Mouse (Mus musculus) kidney, postnatal 14 days (tissue): ENCODE data around the gene Cbx5.

Experiments used
- DNase-seq: peaks from one replicate; pipeline ENCODE4 v3.0.0; 2022; ENCODE audit warnings: mixed read lengths

Cbx5 gene

GRCm38 (mm10) chr15:103214149-103214548 is 25.5 kb downstream of the Cbx5 start:
- DNase-seq = no peak

GRCm38 (mm10) chr15:103205156-103205555 is 34.5 kb downstream of the Cbx5 start:
- DNase-seq = no peak

GRCm38 (mm10) chr15:103202088-103202793 is 37.4 kb downstream of the Cbx5 start:
- peak; percentile 84 for DNase-seq

- no peak for DNase-seq
Measured at GRCm38 (mm10) chr15:103197785-103198184, 41.8 kb downstream of the Cbx5 start.

- no peak for DNase-seq
Measured at GRCm38 (mm10) chr15:103196835-103197234, 42.8 kb downstream of the Cbx5 start.

- DNase-seq = peak; percentile 84
Measured at GRCm38 (mm10) chr15:103193606-103194005, 46.0 kb downstream of the Cbx5 start.

GRCm38 (mm10) chr15:103190531-103191462 is 48.8 kb downstream of the Cbx5 start:
- peak; percentile 57 for DNase-seq

GRCm38 (mm10) chr15:103190083-103190482 is 49.5 kb downstream of the Cbx5 start:
- DNase-seq = no peak

GRCm38 (mm10) chr15:103187803-103188202 is 51.8 kb downstream of the Cbx5 start:
- no peak for DNase-seq

GRCm38 (mm10) chr15:103185462-103186198 is 54.0 kb downstream of the Cbx5 start:
- peak; percentile 72 for DNase-seq

GRCm38 (mm10) chr15:103183651-103184610 is 55.7 kb downstream of the Cbx5 start:
- peak; percentile 58 for DNase-seq

- DNase-seq = peak; percentile 80
Measured at GRCm38 (mm10) chr15:103183135-103183534, 56.5 kb downstream of the Cbx5 start.

GRCm38 (mm10) chr15:103182166-103182790 is 57.3 kb downstream of the Cbx5 start:
- peak; percentile 90 for DNase-seq

- no peak for DNase-seq
Measured at GRCm38 (mm10) chr15:103180406-103180805, 59.2 kb downstream of the Cbx5 start.

GRCm38 (mm10) chr15:103178767-103179166 is 60.8 kb downstream of the Cbx5 start:
- no peak for DNase-seq

- DNase-seq = peak; percentile 57
Measured at GRCm38 (mm10) chr15:103178137-103178536, 61.5 kb downstream of the Cbx5 start.

- DNase-seq = no peak
Measured at GRCm38 (mm10) chr15:103177611-103178041, 62.0 kb downstream of the Cbx5 start.

GRCm38 (mm10) chr15:103176874-103177421 is 62.7 kb downstream of the Cbx5 start:
- DNase-seq = peak; percentile 95

GRCm38 (mm10) chr15:103173251-103173650 is 66.4 kb downstream of the Cbx5 start:
- no peak for DNase-seq

- peak; percentile 82 for DNase-seq
Measured at GRCm38 (mm10) chr15:103172537-103172936, 67.1 kb downstream of the Cbx5 start.

GRCm38 (mm10) chr15:103171276-103171675 is 68.3 kb downstream of the Cbx5 start:
- DNase-seq = peak; percentile 83
